Mouse (Mus musculus) B cell, adult 2 months (primary cell): Measurements from ENCODE around the gene Tmem143.
"Not testable (repeated sequence)": the region's sequence is repeated elsewhere in the genome, so short reads cannot be mapped to it uniquely, and the experiment has no call there.

Experiments used
- DNase-seq, 2 experiments: peaks; one replicate each; pipeline ENCODE4 v3.0.0; 2022

Tmem143 gene

GRCm38 (mm10) chr7:45896517-45897257, at the start of gene Tmem143, which contains the start of gene Syngr4:
Gene Tmem143 (plus strand): TSS chr7:45896941.
Gene Syngr4 (minus strand): TSS chr7:45896714.
- peak; percentile 96 for DNase-seq

DNA sequence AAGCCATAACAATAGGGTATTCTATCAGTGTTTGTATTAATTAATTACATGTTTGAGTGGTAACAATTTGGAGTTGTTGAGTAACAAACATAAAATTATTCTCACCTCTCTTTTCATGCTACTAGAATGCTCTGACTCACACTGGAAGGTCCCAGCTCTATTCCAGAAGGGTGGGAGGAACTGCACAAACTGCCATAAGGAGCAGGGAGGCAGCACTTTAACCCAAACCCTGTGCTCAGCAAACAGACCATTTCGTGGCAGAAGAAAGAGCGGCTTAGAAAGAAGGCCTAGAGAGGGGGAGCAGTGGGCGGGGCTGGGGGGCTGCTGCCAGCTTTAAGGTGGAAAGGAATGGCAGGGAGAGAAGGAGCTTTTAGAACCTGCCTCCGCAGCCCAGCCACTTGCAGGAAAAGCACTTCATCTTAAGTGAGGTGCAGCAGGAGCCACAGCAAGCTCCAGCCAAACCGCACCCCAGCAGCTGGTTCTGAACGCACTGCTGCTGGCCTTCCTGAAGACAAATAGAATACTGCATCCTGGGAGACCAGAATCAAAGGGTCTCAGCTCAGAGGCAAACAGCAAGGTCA, 48.2 kb upstream of the Tmem143 start:
- no peak for DNase-seq

DNA sequence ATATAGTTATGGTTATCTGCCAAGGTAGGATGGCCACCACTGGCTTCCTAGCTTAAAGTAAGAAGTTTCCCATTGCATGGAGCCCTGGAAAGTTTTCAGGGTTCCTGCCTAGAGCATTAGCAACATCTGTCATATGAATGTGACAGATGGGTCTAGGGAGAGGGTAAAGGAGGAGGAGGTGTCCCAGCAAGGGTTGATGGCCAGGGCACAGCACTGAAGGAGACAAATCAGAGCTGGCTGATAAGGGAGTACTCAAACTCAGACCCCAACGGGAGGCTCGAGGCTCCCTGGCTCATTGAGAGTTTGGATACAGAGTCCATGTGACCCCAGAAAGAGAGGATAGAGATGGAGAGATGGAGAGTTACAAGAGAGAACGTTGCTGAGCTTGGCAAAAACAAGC, 46.1 kb upstream of the Tmem143 start:
- no peak for DNase-seq

DNA sequence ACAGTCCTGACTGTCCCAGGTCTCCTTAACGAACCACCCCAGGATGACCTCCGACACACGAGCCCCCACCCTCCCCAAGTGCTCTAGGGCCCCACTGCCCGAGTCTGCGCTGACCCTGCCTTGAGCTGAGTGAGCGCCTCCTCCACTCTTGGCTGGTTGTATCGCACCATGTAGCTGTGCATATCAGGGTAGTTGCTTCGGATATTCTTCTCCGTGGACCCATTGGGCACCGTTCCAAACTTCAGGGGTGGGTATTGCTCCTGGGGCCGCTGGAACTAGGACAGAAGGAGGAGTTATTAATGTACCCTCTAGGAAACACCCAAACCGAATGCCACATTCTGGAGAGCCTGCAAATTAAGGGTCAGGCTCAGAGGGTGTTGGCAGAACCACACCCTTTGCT, 43.7 kb upstream of the Tmem143 start:
- DNase-seq: no peak

DNA sequence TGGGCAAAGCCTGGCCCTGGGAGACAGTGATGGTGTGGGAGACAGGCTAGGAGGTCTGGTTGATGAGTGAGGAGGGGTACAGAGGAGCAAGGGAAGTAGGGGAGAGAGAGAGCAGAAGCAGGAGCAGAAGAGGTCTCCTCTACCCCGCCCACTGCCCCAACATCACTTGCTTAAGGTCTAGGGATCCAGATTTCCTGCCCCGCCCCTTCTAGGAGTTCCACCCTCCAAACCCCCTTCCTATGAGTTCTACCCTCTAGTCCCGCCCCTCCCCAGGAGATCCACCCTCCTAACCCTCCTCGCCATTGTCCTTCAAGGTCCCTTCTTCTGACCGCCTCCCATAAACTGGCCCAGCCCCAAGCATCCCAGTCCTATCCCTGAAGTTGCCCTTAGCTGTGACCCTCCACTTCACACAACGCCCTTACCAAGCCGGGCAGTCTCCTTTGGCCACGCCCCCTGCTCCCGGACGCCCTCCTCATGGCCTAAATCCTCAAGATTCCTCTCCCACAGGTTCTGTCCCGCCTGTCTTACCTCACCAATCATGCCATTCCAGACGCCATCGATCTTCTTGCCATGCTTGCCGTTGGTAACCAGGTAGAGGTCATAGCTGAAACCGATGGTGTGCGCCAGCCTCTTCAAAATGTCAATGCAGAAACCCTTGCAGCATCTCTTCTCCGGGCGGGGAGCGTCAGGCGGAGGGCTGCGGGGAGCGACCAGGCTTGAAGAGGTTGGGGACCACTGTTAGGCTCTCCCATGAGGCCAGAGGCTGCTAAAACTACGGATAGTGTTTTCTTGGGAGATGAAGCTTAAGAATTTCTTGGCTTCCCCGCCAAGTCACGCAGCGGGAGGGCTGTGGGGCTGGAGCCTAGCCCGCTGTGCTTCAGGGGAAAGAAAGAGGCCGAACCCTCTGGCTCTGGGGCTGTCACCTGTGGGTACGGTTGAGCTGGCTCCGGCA, 39.5 kb upstream of the Tmem143 start:
- no peak for DNase-seq

- no peak for DNase-seq
Measured at GRCm38 (mm10) chr7:45859008-45859407, 37.7 kb upstream of the Tmem143 start.

GRCm38 (mm10) chr7:45862804-45863203, 33.9 kb upstream of the Tmem143 start:
- DNase-seq: no peak

DNA sequence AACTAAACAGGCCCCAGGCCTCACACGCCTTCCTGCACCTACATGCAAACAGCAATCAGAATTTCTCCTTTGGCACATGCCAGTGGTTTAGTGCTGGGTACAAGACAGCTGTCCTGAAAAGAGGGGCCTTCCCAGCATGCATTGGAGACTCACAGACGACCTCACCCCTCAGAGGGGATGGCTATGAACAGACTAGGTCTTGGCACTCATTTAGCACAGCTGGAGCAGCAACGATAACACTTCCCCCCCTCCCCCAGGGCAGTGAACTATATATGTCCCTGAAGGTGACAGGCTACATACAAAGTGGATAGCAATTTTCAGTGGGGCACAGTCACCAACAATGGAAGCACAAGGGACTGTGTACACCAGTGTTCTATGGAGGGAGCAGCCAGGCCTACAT, 32.3 kb upstream of the Tmem143 start:
- DNase-seq: no peak

GRCm38 (mm10) chr7:45865925-45866910, 30.5 kb upstream of the Tmem143 start:
- DNase-seq: peak; percentile 97 to 98

DNA sequence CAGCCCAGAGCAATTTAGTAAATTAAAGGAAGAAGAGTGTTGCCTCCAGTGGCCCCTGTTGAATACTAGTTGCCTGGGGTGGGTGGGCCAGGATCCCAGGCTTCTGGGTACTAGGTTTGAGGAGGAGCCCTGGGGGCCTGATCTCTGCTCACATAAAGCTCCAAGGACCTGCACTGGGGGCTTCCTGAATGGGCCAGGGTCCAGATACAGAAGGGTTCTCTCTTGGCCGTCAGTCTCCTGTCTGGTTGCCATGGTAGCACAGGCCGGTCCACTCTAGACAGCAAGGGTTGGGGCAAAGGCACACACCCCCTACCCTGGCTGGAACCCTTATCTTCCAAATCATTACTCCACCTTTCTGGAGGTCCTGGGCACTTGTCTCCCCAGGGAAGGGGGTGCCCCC, 28.9 kb upstream of the Tmem143 start:
- no peak for DNase-seq

DNA sequence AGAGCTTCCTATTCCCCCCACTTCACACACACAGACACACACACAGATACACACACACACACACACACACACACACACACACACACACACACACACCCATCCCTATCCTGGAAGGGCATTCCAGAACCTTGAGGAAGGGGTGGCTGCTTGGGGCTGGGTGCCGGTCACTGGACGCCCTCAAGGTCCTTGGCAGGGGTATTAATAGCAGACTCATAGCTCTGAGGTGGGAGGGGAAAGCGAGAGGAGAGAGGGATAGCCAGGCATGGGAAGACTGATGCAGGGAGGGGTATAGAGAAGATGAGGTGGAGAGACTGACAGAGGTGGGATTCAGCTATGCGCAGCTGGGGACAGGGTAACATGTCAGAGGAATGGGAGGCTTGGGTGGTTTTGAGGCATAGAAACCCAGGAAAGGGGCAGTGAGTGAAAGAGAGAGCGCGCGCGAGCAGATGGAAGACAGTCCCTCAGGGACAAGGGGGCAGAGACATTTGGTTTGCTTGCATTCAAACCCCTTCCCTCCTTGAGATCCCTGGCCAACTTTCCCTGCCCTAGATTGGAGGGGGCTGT, 27.6 kb upstream of the Tmem143 start:
- DNase-seq: no peak

DNA sequence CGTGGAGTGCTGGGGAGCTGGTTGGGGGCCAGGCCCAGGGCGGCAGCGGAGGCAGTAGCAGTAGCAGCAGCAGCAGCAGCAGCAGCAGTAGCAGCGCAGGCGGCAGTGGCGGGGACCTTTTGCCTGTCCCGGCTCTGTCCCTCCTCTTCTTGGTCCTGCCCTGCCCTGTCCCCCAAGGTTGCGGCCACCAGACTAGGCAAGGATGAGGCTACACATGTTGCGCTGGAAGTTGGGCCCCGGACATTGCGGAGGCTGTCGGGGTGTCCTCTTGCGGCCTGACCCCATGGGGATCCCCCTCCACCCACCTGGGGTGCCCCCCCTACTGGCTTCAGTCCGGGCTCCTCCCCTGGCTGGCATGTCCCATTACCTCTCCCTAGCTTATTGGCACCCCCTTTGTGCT, 27.0 kb upstream of the Tmem143 start:
- peak; percentile 41 to 47 for DNase-seq

GRCm38 (mm10) chr7:45870282-45871058, 26.3 kb upstream of the Tmem143 start:
- DNase-seq: peak; percentile 47 to 52

- peak; percentile 92 to 93 for DNase-seq
Measured at GRCm38 (mm10) chr7:45872624-45873023, 24.1 kb upstream of the Tmem143 start, which contains the start of gene Kdelr1. Gene Kdelr1 (plus strand): TSS chr7:45872772.

DNA sequence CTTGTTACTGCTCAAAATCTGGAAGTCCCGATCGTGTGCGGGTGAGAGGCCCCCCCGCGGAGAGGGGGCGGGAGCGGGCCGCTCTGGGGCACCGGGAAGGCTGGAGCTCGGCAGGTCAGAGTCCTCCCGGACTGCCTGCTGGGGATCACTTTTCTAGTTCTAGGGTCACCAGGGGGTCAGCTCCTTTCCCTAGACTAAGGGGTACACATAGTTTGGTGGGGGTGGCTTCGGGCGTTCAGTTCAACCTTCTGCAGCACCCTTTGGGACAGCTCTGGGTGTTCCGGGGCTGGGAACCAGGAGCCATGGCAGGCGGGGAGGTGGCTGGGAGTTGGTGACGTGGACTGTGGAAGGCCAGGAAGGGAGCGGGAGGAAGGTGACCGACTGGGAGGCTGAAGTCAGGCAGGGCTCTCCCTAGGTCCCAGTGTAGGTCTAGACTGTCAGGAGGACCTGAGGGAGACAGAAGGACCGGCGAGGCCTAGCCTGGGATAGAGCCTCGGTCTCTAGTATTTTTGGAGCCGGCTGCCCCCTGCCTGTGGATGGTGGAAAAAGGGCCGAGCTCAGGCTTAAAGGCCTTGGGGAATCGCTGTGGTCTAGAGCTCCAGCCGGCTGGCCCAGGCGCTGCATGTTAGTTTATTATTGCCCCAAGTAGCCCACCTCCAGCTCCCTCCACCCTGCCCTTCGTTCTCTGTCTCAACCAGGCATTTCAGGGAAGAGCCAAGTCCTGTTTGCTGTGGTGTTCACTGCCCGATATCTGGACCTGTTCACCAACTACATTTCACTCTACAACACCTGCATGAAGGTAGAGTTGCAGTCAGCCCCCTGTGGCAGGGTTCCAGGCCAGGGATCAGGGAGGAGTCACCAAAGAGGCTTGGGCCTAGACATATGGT, 23.4 kb upstream of the Tmem143 start:
- DNase-seq: peak; percentile 76

- DNase-seq: no peak
Measured at GRCm38 (mm10) chr7:45876895-45877294, 19.8 kb upstream of the Tmem143 start.

GRCm38 (mm10) chr7:45878278-45878677, 18.5 kb upstream of the Tmem143 start, which contains the start of gene Grin2d:
Gene Grin2d (minus strand): TSS chr7:45878378.
- not testable (repeated sequence) for DNase-seq

GRCm38 (mm10) chr7:45880531-45880930, 16.2 kb upstream of the Tmem143 start:
- no peak for DNase-seq

- DNase-seq: no peak
Measured at GRCm38 (mm10) chr7:45881011-45881410, 15.7 kb upstream of the Tmem143 start.

DNA sequence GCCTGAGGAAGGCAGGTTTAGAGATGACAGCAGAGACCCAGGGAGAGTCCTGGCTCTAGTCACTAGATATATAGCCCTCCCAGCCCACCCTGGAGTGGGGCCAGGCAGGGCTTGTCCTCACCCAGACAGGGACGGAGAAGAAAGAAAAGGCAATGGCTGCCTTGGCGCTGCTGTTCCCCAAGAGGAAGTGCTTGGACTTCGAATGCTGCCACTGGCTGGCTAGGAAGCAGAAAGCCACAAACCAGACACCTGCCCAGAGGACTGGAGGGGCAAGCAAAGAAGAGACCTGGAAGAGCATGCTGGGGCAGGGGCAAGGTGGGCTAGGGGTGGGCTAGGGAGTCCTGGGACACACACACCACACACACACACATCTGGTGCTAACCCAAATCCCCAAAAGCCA, 9.5 kb upstream of the Tmem143 start:
- DNase-seq: no peak
